In genomic region chr6:115774501-115774921, GRCm38 (mm10) we compare ENCODE assay signal across 8 mouse cellular contexts. TPM values are rescaled to one million over a fixed set of nuclear protein-coding genes. Genes with fewer than 3 reads are reported as not detected.
DNase-seq lines count a peak whose midpoint lies in the region; ATAC-seq and TF ChIP-seq lines count a peak whose summit lies in the region.

TSS of gene Cand2 (plus strand) at chr6:115774538.

- H3K4me3 ChIP-seq in cortical plate, adult 2 months (ENCODE audit: insufficient read depth, low read length), result peak within 1 kb of the TSS; percentile 50
- H3K4me3 ChIP-seq in kidney, embryonic 15.5 days (replicated peaks), result peak within 1 kb of the TSS; percentile 78
- H3K4me3 ChIP-seq in megakaryocyte, embryonic 14.5 days (replicated peaks), result peak within 1 kb of the TSS; percentile 95
- H3K4me3 ChIP-seq in stomach, embryonic 15.5 days (replicated peaks), result peak within 1 kb of the TSS; percentile 82

- 0% methylated on average over 21 of the region's 28 CpGs for WGBS in kidney, embryonic 15.5 days
- 2% methylated on average over 28 of the region's 28 CpGs for WGBS in stomach, embryonic 15.5 days

- peaks cover 4% of the 10 kb centered on the region for H3K4me1 ChIP-seq in cortical plate, adult 2 months (ENCODE audit: control insufficient read depth, insufficient read depth, low read length)
- H3K4me1 ChIP-seq in kidney, embryonic 15.5 days, result peaks cover 29% of the 10 kb centered on the region
- peaks cover 70% of the 10 kb centered on the region for H3K4me1 ChIP-seq in megakaryocyte, embryonic 14.5 days
- H3K4me1 ChIP-seq in stomach, embryonic 15.5 days, result peaks cover 14% of the 10 kb centered on the region

- no peak for ATAC-seq in cerebellum, adult (ENCODE audit: insufficient number of reproducible peaks, low FRiP score, low TSS enrichment)
- ATAC-seq in kidney, embryonic 15.5 days (replicated peaks; ENCODE audit: low FRiP score), result peak; percentile 89
- ATAC-seq in stomach, embryonic 15.5 days (ENCODE audit: insufficient read depth, low FRiP score, low read depth), result peak; percentile 77

- no peak for TF ChIP-seq POLR2A in cortical plate, adult 2 months (IDR thresholded peaks at IDR 0.05; ENCODE audit: extremely low read depth, insufficient read depth, low read length)

- TF ChIP-seq CTCF in cortical plate, adult 2 months (IDR thresholded peaks at IDR 0.05; ENCODE audit: extremely low read depth, insufficient read depth, low read length), result no peak

- H3K27ac ChIP-seq in cortical plate, adult 2 months (ENCODE audit: insufficient read depth, low read length), result no peak within 1 kb of the TSS
- H3K27ac ChIP-seq in kidney, embryonic 15.5 days, result peak within 1 kb of the TSS; percentile 78
- peak within 1 kb of the TSS; percentile 84 for H3K27ac ChIP-seq in stomach, embryonic 15.5 days

- peaks cover 14% of the 10 kb centered on the region for H3K36me3 ChIP-seq in kidney, embryonic 15.5 days
- peaks cover 10% of the 10 kb centered on the region for H3K36me3 ChIP-seq in megakaryocyte, embryonic 14.5 days (replicated peaks; ENCODE audit: low read length)
- no peaks in the 10 kb centered on the region for H3K36me3 ChIP-seq in stomach, embryonic 15.5 days

- no peaks in the 10 kb centered on the region for H3K9me3 ChIP-seq in kidney, embryonic 15.5 days (replicated peaks)
- no peaks in the 10 kb centered on the region for H3K9me3 ChIP-seq in megakaryocyte, embryonic 14.5 days
- H3K9me3 ChIP-seq in stomach, embryonic 15.5 days, result no peaks in the 10 kb centered on the region

- no peaks in the 10 kb centered on the region for H3K27me3 ChIP-seq in kidney, embryonic 15.5 days
- H3K27me3 ChIP-seq in megakaryocyte, embryonic 14.5 days (replicated peaks), result no peaks in the 10 kb centered on the region
- H3K27me3 ChIP-seq in stomach, embryonic 15.5 days (replicated peaks), result no peaks in the 10 kb centered on the region

- peak; percentile 41 for DNase-seq in cerebellum, adult 11 months
- peak; percentile 73 for DNase-seq in R1 (ENCODE audit: low read depth, low spot score)
- DNase-seq in heart, adult 11 months, result peak; percentile 94

- peak within 1 kb of the TSS; percentile 82 for H3K4me2 ChIP-seq in kidney, embryonic 15.5 days
- H3K4me2 ChIP-seq in stomach, embryonic 15.5 days, result peak within 1 kb of the TSS; percentile 88

- H3K9ac ChIP-seq in kidney, embryonic 15.5 days, result peak within 1 kb of the TSS; percentile 80
- peak within 1 kb of the TSS; percentile 61 for H3K9ac ChIP-seq in stomach, embryonic 15.5 days

RNA-seq across cellular contexts. Expression of gene Cand2, which starts in this region (rescaled TPM):
- polyA plus RNA-seq in cortical plate, adult 2 months (2012; rRNA removed), result 3.0 and 3.1 TPM in 2 replicates
- polyA plus RNA-seq in kidney, embryonic 15.5 days (2015; fragmentation: Nextera tagmentation; extraction: Ambion mirVana), result 35.2 and 37.4 TPM in 2 replicates
- 7.0 and 7.1 TPM in 2 replicates for polyA plus RNA-seq in megakaryocyte, embryonic 14.5 days (2012; ENCODE audit: insufficient read depth, low replicate concordance)
- 19.9 and 22.6 TPM in 2 replicates for polyA plus RNA-seq in stomach, embryonic 15.5 days (2015; fragmentation: Nextera tagmentation; extraction: Ambion mirVana)

Comparison
In these comparisons a context has a peak if more than half of its experiments do, and no peak if none do; other contexts are left out.
1. DNase-seq: peak in every context shown above with its lines; median percentile 94 in heart, adult 11 months; 73 in R1; 41 in cerebellum, adult 11 months.